Mouse (Mus musculus) liver (tissue): ENCODE data around the gene Rere.
A peak's percentile ranks its signal among the peaks of the same experiment; 100 is the strongest.

Experiments used
- DNase-seq: peaks from one replicate; pipeline ENCODE4 v3.0.0-alpha.2; 2020; ENCODE audit warnings: mixed read lengths

Rere gene

DNA sequence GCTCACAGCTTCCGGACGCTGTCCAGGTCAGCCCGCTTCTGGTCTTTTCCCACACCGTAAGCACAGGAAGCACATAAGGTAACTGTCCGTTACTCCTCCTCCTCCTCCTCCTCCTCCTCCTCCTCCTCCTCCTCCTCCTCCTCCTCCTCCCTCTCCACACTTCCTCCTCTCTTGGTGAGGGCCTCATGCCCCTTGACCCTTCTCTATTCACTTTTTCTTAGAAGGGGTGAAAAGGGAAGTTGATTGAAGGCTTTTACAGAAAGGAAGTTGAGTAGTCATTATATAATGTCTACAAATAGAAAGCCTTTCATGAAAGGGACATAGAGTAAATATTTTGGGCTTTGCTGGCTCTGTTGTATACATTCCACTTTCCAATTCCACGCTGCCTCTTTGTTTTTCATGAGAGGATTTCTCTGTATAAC lies 68.2 kb downstream of the Rere start:
- no peak for DNase-seq

DNA sequence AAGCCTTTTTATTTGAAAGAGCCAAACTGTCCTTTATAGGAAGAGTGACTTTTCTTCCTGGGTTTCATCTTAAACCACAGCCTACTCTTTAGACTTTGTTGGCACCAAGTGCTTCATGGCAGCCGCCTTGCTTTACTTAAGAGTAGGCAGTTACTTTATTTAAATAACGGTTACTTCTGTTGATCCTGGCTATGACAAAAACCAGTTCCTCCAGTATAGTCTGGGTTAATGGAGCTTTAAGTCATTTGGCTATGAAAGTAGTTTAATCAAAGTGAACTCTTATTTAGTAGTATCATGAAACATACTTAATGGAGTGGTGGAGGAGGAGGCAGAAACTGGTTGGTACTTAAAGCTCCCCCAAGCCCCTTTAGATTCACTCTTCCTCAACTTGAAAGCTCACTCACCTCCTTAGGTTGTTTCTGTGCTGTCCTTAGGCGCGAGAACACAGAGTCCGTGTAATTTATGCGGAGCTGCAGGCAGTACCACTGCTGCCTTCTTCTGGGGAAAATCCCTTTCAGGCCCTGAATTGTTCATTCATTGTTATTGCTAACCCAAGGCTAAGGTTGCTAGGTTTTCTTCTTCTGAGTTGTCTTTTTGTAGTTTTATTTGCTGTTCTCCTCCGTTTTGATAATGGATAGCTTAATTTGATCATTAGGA lies 70.1 kb downstream of the Rere start:
- no peak for DNase-seq

DNA sequence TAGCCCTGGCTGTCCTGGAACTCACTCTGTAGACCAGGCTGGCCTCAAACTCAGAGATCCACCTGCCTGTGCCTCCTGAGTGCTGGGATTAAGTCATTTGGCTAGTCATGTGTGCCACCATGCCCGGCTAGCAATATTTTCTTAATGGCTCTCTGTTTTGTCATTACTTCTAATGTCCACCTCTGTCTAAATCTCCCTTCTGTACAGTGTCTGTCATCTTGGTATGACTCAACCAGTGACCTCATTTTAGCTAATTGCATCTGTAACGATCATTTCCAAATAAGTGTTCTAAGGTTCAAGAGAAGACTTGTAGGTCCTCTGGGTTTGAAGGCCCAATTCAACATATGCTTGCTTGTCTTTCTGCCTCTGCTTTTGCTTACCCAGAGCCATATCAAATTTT lies 71.3 kb downstream of the Rere start:
- DNase-seq, result no peak

DNA sequence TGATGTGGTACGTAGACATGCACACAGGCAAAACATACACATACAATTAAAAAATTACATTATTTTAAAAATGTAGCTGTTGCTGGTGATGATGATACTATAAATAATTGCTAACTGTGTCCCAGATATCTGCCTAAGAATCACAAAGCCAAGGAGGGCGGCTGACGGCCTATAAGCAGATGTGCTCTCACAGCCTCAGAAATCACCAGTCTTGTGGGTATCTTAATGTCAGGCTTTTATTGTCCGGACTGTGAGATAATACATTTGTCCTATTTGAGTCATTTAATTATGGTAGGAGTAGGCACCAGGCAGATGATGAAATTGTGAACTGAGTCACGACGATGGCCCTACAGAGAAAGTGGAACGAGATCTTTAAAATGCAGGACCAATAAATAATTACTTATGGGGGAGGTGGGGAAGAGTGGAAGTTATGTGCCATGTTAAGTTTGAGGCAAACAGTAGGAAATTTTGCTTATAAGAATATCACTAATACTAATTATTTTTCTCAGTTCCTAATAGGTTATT lies 72.0 kb downstream of the Rere start:
- no peak for DNase-seq

DNA sequence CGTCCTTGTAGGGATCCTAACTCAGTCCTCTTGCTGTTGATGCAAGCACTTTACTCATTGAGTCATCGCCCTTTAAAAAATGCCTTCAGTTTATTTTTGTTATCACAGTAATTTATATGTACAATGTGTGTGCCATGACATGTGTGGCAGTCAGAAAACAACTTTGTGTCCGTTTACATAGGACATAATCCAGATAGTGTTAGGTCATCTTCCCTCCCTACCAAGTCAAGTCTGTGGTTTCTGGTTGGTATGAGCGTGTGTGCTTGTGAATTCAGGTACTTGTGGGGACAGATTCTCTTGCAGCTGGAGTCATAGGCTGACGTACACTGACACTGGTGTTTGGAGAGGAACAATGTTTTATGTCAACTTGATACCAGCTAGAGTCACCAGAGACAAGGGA lies 74.4 kb downstream of the Rere start:
- no peak for DNase-seq

DNA sequence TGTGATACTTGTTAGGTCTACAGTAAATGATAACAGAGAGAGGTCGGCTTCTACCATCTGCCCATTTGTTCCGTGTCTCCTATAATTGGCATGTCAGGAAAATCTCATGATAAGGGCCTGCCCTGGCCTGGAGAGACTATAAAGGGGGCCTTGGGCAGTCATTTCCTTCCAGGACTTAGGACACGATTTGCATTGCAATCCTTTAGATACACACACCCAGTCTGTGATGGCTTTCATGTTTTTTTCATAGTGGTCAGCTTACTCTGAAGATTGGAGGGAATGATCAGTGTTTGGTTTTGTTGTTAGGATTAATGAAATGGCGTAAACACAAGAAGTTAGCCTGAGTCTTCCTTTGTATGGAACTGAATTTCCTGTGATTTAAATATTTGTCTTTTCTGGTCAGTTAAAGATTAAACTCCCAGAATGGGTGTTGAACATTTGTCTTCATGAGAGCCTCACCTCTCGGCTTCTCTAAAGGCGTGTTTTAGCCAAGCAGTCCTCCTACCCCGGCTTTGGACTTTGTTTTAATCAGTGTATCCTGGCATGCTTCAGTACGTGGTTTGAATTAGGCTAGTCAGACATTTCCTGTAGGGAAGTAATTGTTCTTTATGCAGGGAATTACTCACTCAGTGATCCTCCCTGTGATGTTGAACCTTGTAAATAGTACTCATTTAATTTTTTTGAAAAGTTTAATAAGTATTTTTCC lies 80.7 kb downstream of the Rere start:
- DNase-seq, result no peak

DNA sequence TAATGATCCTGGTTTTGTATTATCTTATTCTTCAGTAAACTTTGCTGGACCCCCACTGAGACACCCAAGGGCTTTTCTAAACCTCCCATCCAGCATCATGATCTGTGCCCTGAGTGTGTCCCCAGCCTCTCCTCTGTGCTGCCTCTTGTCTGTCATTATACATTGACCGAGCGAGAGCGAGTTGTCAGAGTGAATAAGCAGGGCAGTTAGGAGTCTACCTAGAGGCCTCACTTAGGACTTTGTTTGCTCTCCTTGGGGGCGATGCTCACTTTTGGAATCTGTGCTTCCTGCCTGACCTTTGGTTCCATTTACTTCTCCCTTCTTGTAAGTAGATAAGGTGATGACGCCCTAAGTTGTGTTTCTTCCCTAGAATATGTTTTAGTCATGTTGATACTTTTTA lies 81.4 kb downstream of the Rere start:
- DNase-seq, result no peak

DNA sequence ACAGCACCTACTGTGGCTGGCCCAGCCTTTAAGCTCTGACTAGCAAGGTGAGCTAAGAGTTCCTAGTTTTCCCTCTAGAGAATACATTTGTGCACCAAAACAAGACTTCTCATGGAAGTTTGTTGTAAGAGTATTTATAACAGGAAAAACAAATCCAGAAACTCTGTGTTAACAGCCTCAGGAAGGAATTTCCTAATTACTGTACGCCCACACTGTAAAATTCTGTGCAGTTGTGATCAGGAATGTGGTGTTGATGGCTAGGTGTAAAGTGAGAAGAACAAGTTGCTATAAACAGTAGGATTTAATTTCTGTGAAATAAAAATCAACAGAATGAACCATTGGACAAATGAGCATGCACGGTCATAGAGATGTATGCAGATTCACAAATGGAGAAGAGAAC lies 83.3 kb downstream of the Rere start:
- no peak for DNase-seq

DNA sequence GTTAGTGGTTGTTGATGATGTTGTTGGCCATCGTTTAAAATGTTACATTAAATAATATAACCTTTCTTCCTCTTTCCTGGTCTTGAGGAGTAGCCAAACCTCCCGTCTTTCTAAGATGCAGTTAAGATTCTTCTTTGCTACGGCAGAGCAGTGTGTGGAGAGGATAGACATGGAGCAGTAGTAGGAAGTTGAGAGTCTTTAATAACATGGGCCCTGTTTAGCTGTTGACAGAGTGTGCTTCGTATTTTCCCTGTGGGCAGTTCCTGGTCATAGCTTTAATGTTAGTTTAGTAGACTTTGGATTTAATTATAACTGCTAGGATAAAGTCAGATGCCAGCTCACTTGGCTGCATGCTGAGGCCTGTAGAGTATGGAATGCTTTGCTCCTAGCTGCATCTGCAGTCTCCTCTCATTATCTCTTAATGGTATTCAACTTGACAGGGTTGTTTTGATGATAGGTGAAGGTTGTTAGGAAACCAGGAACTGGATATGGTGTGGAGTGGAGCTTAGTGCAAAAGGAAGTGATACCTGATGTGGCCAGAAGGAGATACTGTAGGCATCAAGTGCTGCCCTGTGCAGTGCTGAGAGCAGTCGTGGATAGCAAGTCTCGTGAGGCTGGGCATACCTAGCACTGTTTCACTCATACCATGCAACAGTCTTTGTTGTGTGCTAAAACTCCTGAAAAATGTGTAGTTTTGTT lies 85.2 kb downstream of the Rere start:
- no peak for DNase-seq

DNA sequence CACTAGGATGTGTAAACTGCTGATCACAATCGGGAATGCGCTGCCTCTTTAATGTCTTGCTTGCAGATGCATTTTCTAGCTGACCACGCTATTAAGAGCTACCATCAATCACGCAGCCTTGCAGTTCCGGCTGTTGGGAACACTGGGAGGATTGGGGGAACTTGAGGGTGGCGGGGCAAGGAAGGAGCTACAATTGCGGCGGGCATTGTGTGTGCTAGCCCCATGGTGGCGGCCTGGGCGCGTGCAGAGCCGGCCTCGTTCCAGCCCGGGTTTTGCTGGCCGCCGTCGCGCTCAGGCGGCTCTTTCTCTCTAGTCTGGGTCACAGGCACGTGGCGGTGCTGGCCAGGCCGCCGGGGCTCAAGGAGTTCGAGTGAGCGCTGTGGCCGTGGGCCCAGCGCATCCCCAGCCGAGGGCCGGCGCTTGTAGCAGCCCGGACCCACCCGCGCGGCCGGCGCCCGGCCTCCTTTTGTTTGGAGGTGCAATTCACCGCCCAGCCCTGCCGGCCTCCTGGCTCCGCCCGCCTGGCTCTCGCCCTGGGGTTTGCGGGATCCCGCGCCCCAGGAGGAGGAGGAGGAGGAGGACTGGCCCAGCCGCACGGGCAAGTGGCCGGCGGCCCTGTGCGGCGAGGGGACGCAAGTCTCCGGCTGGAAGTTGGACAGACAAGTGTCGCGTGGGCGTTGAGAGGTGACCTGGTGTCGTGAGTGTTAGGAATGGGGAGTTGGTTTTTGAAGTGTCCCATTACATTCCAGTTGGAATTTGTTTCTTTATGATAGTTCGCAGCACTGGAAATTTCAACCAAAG lies 90.3 kb downstream of the Rere start:
- DNase-seq, result peak; percentile 77

DNA sequence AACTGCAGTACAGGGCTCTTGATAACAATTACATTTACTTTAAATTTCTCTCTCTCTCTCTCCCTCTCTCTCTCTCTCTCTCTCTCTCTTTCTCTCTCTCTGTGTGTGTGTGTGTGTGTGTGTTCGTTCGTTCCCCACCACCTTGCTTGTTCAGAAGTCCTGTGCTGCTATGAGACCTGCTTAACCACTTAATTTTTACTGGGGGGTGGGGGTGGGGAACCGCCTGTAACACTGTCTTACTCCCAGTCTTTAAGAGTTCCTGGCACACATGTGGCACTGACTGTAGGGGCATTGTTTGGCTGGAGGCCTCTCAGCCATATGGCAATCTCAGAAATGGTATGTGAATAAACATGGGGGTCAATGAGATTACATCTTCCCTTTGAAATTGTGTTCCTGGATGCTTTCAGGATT lies 91.2 kb downstream of the Rere start:
- no peak for DNase-seq

DNA sequence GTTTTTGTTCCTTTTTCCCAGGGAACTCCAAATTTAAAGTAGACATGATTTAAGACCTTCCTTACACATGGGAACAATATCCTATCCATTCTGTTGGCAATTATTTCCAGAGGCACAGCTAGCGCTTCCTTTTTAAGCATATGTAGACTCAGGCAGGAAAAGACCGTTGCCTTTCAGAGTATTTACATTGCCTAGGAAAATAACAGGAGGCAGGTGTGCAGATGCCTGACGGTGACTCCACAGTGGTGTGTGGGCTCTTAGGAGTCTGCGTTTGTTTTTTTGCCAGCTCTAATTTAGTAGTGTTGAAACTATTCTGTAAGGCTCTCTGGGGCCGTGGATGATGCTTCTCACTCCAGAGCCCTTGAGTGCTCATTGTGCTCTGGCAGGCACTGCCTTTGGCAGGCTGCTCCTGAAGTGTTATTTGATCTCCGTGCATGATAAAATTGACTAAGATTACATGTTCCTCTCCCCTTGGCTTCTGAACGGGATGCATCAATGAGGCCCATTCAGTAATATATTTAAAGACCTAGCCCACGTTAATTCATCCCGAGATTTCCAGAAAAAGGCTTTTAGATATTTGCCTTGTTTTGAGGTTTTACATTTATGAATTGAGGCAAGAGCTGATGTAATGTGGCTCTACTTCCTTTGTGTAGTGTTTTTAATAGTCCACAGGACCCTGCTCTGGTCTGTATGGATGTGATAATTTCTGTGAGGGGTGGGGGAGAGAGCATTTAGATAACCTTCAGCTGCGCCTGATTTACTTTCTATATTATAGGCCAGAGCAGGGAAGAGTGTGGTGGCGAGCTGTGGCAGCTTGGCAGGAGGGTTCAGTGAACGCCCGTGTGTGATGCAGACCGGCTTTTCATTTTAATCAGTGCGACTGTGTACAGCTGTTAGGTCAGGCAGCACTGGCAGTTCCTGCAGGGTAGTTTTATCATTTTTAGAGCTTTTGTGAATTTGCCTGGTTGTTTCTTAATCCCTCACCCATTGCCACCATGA lies 92.0 kb downstream of the Rere start:
- peak; percentile 39 for DNase-seq

DNA sequence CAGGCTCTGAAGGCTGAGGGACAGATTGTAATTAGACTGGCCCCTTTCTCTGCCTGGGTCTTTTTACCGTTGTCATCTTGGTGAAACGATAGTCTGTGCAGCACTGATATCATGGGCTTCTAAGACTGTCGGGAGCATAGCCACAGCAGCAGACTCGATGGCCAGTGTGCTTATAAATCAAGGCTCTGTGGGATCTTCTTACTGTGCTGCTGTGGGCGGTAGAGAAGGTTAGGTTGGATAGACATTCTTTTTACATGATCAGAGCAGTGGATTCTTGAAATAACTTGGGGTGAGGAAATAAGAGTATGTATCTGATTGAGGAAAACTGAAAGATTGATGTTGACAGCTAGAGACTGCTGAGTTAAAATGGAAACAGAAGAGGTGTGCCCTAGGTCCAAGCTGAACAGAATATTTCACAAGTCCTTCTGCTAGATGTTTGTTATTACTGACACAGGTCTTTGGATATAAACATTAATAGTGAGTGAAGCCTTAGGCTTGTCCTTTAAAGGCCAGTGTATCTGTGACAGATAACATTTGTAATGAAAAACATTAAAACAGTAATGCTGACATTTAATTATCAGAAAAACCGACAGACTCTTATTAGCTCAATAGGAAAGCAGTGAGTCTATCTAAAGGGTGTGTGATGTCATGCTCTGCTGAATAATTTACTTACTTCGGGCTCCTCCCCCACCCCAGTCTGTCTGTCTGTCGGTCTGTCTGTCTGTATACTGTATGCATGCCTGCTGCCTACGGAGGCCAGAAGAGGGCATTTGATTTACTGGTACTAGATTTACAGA lies 93.4 kb downstream of the Rere start:
- no peak for DNase-seq

DNA sequence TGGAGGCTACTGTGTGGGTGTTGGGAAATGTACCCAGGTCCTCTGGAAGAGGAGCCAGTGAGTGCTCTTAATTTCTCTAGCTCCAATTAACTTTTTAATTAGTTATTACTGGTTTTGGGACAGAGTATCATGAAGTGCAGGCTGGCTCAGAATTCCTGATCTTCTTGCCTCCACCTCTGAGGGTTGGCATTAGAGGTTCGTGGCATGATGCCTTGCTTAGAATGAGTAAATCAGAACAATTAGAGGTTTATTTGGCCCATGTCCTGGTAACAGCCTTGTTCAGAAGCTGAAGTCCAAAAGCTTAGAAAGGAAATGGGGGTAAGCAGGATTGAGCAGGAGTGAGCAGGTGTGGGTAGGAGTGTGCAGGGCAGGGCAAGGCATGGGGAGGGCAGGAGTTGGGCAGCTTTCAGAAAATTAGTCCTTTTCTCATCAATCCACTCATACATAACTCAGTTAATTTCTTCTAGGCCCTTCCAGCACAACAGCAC lies 94.0 kb downstream of the Rere start:
- no peak for DNase-seq

DNA sequence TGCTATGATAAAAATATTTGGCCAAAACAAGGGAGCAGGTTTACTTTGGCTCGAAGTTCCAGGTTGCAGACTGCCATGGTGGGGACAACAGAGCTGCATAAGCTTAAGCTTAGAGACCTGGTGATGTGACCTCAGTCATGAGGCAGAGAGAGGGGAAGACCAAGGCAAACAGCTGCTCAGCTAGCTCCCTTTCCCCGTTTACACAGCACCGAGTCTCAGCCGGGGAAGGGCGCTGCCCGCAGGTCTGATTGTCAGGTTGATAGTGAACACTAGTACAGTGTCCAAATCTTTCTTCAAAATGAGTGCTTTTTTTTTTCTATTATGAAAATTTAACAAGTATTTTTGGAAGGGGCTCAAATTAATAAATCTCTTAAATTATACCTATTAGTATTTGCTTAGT lies 97.9 kb downstream of the Rere start:
- peak; percentile 21 for DNase-seq

DNA sequence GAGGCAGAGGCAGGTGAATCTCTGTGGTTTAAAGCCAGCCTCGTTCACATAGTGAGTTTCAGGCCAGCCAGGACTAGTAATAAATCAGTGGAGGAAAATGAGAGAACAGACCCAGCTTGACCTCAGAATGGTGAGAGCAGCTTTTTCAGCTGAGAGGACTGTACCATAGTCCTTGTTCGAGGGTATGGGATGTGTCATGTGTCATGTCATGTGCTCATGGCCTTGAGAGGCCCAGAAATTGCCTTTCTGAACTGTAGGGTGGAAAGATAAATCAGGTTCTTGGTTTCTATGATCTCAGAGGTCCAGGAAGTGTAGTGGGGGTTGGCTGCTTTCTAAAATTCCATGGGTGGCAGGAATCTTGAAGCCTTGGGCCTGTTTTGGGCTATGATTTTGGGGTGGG lies 98.3 kb downstream of the Rere start:
- DNase-seq, result no peak

DNA sequence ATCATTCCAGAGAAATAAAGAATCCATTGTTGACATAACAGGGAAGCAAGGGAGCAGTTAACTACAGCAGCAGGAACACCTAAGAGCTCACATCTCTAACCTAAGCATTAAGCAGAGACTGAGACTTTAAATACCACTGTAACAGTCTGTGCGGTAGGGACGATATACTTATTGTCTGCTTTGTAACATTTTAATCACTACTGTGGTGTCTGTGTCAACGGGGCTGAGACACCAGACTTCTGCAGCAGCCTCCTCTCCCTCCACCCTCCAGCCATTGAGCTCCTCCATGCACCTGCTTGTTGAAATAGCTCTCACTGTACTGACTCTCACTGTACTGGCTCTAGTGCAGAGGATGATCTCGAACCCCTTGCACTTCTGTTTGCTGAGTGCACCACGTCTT lies 98.8 kb downstream of the Rere start:
- no peak for DNase-seq

DNA sequence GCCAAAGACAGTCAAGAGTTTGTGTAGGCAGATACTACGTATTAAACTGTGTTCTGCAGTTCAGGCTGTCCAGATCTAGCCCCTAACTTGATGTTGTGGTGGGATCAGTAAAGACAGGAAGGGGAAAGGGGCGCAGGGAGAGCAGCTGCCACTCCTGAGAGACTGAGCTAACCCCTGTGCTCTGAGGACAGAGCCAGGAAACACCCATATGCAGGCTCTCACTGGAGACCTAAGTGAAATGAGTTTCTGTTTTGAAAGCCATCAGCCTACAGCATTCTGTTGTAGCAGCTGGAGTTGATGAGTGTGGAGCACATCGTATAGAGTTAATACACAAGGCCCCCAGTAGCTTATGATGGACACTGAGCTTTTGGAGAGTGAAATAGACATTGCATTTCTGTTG lies 101.1 kb downstream of the Rere start:
- DNase-seq, result no peak

DNA sequence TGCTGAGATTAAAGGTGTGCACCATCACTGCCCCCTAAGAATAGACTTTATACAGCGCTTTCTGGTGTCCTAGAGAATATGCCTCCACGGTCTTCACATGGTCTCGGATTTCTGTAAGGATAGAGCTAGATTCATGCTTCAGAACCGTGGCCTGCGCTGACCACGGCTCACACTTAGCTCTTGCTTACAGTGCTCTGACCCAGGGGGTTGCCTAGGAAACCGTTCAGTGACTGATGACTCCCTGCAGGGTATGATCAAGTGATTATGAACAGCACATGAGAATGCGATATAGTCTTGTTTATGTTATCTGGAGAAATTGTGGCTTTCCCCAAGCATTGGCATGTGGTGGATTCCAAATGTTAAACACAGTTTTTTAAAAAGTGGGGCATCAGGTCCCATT lies 103.0 kb downstream of the Rere start:
- no peak for DNase-seq

DNA sequence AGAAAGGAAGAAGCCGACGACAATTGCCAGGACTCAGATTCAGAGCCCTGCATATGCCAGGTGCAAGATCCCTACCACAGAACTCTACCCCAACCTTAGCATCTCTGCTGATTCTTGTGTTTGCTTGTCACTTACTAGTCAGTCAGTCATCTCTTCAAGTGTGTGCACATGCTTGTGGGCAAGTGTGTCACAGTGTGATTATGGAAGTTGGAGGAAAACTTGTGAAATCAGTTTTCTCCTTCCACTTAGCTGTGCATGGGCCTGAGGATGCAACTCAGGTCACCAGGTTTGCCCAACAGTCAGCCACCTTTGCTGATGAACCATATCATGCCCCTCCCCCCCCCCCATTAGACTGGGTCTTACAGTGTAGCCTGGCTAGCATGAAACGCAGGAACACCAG lies 103.5 kb downstream of the Rere start:
- no peak for DNase-seq

DNA sequence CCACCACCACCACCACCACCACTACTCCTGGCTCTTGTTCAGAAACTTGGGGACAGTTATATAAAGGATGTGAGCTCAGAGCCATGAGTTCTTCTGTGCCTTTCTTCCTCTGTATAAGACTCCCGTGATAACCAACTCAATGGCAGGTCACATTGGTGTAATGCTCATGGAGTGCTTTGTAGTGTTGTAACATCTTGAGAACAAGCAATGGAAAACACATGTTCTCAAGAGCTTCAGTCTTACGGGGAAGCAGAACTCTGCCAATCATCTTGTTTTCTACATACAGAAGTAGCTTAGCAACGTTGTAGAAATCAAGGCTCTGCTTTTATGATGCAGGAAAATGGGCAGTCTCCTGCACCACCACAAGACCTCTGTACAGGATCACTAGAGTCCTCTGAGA lies 107.1 kb downstream of the Rere start:
- DNase-seq, result no peak
